Mouse (Mus musculus) midbrain, postnatal 0 days (tissue): ENCODE results near the gene Larp4b. TPM values are rescaled to one million over a fixed set of nuclear protein-coding genes. Genes with fewer than 3 reads are reported as not detected.
A peak's percentile ranks its signal among the peaks of the same experiment; 100 is the strongest.

Experiments
- ATAC-seq: fragments of 200-750 bp; cut with Nextera tagmentation; 2 replicates; pipeline ENCODE4 v1.8.0; 2017; ENCODE audit warnings: moderate number of reproducible peaks, mild to moderate bottlenecking, moderate TSS enrichment, moderate library complexity; ENCODE audit not compliant: low FRiP score
- DNase-seq: peaks from one replicate; pipeline ENCODE4 v3.0.0-alpha.2; 2015; ENCODE audit warnings: low spot score
- H3K27ac ChIP-seq: fragments of 300-500 bp; sonication (generic); 2 replicates; pipeline ENCODE4 v1.5.1; 2014; ENCODE audit warnings: low read depth, mild to moderate bottlenecking, low read length, mixed read lengths
- H3K27me3 ChIP-seq: fragments of 300-500 bp; sonication (generic); 2 replicates; pipeline ENCODE4 v1.6.1; 2014; ENCODE audit warnings: low read length, control low read depth, mixed read lengths; ENCODE audit not compliant: insufficient read depth
- H3K36me3 ChIP-seq: fragments of 300-500 bp; sonication (generic); 2 replicates; pipeline ENCODE4 v1.6.1; 2014; ENCODE audit warnings: low read length, control low read depth, mixed read lengths; ENCODE audit not compliant: insufficient read depth
- H3K4me1 ChIP-seq: fragments of 300-500 bp; sonication (generic); 2 replicates; pipeline ENCODE4 v1.6.1; 2014; ENCODE audit warnings: mild to moderate bottlenecking, control low read depth, antibody characterized with exemption, low read length, mixed read lengths; ENCODE audit not compliant: insufficient read depth
- H3K4me2 ChIP-seq: fragments of 300-500 bp; sonication (generic); 2 replicates; pipeline ENCODE4 v1.6.1; 2014; ENCODE audit warnings: low read depth, mild to moderate bottlenecking, low read length, mixed read lengths; ENCODE audit not compliant: poor library complexity, severe bottlenecking
- H3K4me3 ChIP-seq: fragments of 300-500 bp; sonication (generic); 2 replicates; pipeline ENCODE4 v1.5.1; 2014; ENCODE audit warnings: low read depth, mild to moderate bottlenecking, low read length, moderate library complexity
- H3K9ac ChIP-seq: fragments of 300-500 bp; sonication (generic); replicated peaks from 2 replicates; pipeline ENCODE4 v1.6.1; 2014; ENCODE audit warnings: mild to moderate bottlenecking, low read length, moderate library complexity, mixed read lengths; ENCODE audit not compliant: poor library complexity, severe bottlenecking
- H3K9me3 ChIP-seq: fragments of 300-500 bp; sonication (generic); 2 replicates; pipeline ENCODE4 v1.6.1; 2016; ENCODE audit warnings: low read length, control low read depth
- CTCF ChIP-seq: IDR thresholded peaks from 2 replicates; pipeline ENCODE4 v1.5.1; 2016; ENCODE audit warnings: antibody characterized with exemption, mild to moderate bottlenecking
- WGBS: fragments of 180-500 bp; shearing (Covaris S2); extraction: QIAGEN DNeasy Blood & Tissue Kit; methylation state at CpG from one replicate; pipeline ENCODE4 v1.1.7; 2014; 5-methylcytosine and 5-hydroxymethylcytosine counted together
- polyA plus RNA-seq: library from polyadenylated mRNA; unstranded; fragments of >200 nt; fragmentation: Nextera tagmentation; extraction: Ambion mirVana; gene quantifications from 2 replicates; pipeline ENCODE4 v1.2.1, GENCODE M21; 2015
- total RNA-seq: library from RNA; depleted of rRNA; stranded (reverse); fragments of >200 nt; gene quantifications from 2 replicates; pipeline ENCODE4 v1.2.3, GENCODE M21; 2014

Gene Larp4b
- total and polyA plus RNA-seq, 2 experiments from 2014 or later: 40.8 to 78.3 TPM

GRCm38 (mm10) chr13:9064196-9064595 lies 29.5 kb upstream of the Larp4b start:
- no peaks in the 10 kb centered on the region for H3K36me3 ChIP-seq
- no peak overlapping the region for H3K4me2 ChIP-seq
- no peaks in the 10 kb centered on the region for H3K9me3 ChIP-seq
- DNase-seq (no peak), ATAC-seq (no peak)
- H3K27me3 ChIP-seq: no peaks in the 10 kb centered on the region
- TF ChIP-seq CTCF: no peak
- no peak overlapping the region for H3K27ac ChIP-seq
- no peak overlapping the region for H3K9ac ChIP-seq
- H3K4me1 ChIP-seq: no peaks in the 10 kb centered on the region
- no peak overlapping the region for H3K4me3 ChIP-seq
- WGBS: 75% methylated on average over 2 of the region's 2 CpGs

GRCm38 (mm10) chr13:9066107-9066506 lies 27.6 kb upstream of the Larp4b start:
- H3K27me3 ChIP-seq: no peaks in the 10 kb centered on the region
- no peaks in the 10 kb centered on the region for H3K36me3 ChIP-seq
- no peak overlapping the region for H3K4me2 ChIP-seq
- H3K27ac ChIP-seq: 0 out of 2 replicates have a peak overlapping the region, but pooled peaks have one; percentile 6
- H3K9ac ChIP-seq: no peak overlapping the region
- peak; percentile 6 for DNase-seq
- no peak for TF ChIP-seq CTCF
- H3K4me3 ChIP-seq: no peak overlapping the region
- no peaks in the 10 kb centered on the region for H3K4me1 ChIP-seq
- no peaks in the 10 kb centered on the region for H3K9me3 ChIP-seq
- ATAC-seq: no peak
- WGBS: 42% methylated on average over 5 of the region's 5 CpGs

- ATAC-seq: no peak
- Histone ChIP-seq H3K36me3 (no peaks in the 10 kb centered on the region), H3K4me2 (no peak overlapping the region), H3K4me1 (no peaks in the 10 kb centered on the region), H3K9me3 (no peaks in the 10 kb centered on the region), H3K4me3 (no peak overlapping the region), H3K27ac (no peak overlapping the region), H3K27me3 (no peaks in the 10 kb centered on the region), H3K9ac (no peak overlapping the region)
- 83% methylated on average over 9 of the region's 9 CpGs for WGBS
- DNase-seq: no peak
- TF ChIP-seq CTCF: no peak
Observed at GRCm38 (mm10) chr13:9071008-9071407, 22.7 kb upstream of the Larp4b start.

- Histone ChIP-seq H3K27ac (no peak overlapping the region), H3K4me1 (no peaks in the 10 kb centered on the region), H3K4me2 (no peak overlapping the region), H3K4me3 (no peak overlapping the region), H3K9ac (no peak overlapping the region), H3K27me3 (no peaks in the 10 kb centered on the region), H3K36me3 (no peaks in the 10 kb centered on the region), H3K9me3 (no peaks in the 10 kb centered on the region)
- WGBS: 69% methylated on average over 4 of the region's 4 CpGs
- no peak for DNase-seq
- TF ChIP-seq CTCF: no peak
- no peak for ATAC-seq
Observed at GRCm38 (mm10) chr13:9073818-9074217, 19.9 kb upstream of the Larp4b start.

- TF ChIP-seq CTCF: no peak
- Histone ChIP-seq H3K4me3 (no peak overlapping the region), H3K9me3 (no peaks in the 10 kb centered on the region), H3K27ac (no peak overlapping the region), H3K9ac (no peak overlapping the region), H3K27me3 (no peaks in the 10 kb centered on the region), H3K4me2 (no peak overlapping the region), H3K36me3 (no peaks in the 10 kb centered on the region), H3K4me1 (no peaks in the 10 kb centered on the region)
- WGBS: 86% methylated on average over 7 of the region's 7 CpGs
- DNase-seq: no peak
- ATAC-seq: no peak
Observed at GRCm38 (mm10) chr13:9075825-9076592, 17.7 kb upstream of the Larp4b start.

GRCm38 (mm10) chr13:9082128-9082883 lies 11.4 kb upstream of the Larp4b start:
- Histone ChIP-seq H3K9me3 (no peaks in the 10 kb centered on the region), H3K4me1 (no peaks in the 10 kb centered on the region), H3K9ac (no peak overlapping the region), H3K4me2 (no peak overlapping the region), H3K27me3 (no peaks in the 10 kb centered on the region), H3K4me3 (no peak overlapping the region), H3K27ac (no peak overlapping the region), H3K36me3 (no peaks in the 10 kb centered on the region)
- no peak for TF ChIP-seq CTCF
- ATAC-seq (no peak), DNase-seq (no peak)
- 81% methylated on average over 14 of the region's 14 CpGs for WGBS
